Comparison of ENCODE assay signal across 27 mouse cellular contexts in genomic region chr14:22548286-22548685, GRCm38 (mm10).
DNase-seq lines count a peak whose midpoint lies in the region; ATAC-seq and TF ChIP-seq lines count a peak whose summit lies in the region.
"Had no signal": no experiment of that assay in that cellular context is flagged by ENCODE, and none has a peak within 500 bp of the region (broad histone marks: within the 10 kb centered on the region; RNA-seq: fewer than 3 reads in every experiment).

No protein-coding gene starts in this region.

- peaks cover 39% of the 10 kb centered on the region for H3K4me1 ChIP-seq in hindbrain, embryonic 10.5 days (replicated peaks)
- H3K4me1 ChIP-seq in hindbrain, embryonic 13.5 days (replicated peaks) = peaks cover 17% of the 10 kb centered on the region
- H3K4me1 ChIP-seq in midbrain, embryonic 11.5 days (ENCODE audit: control insufficient read depth, insufficient read depth, low read length) = peaks cover 28% of the 10 kb centered on the region
- H3K4me1 ChIP-seq in midbrain, embryonic 13.5 days (replicated peaks) = peaks cover 29% of the 10 kb centered on the region
- peaks cover 2 to 4% of the 10 kb centered on the region in 2 experiments; a peak in 3 of 4 replicates for H3K4me1 ChIP-seq in MEL (ENCODE audit: control insufficient read depth in 1 of 2, insufficient read depth in 2 of 2, low read length in 2 of 2)

- WGBS in hindbrain, embryonic 10.5 days = 47% methylated on average over 2 of the region's 2 CpGs
- WGBS in hindbrain, embryonic 13.5 days = 32% methylated on average over 2 of the region's 2 CpGs
- WGBS in midbrain, embryonic 11.5 days = 25% methylated on average over 2 of the region's 2 CpGs
- 11% methylated on average over 2 of the region's 2 CpGs for WGBS in midbrain, embryonic 13.5 days

- H3K9me3 ChIP-seq in hindbrain, embryonic 10.5 days = no peaks in the 10 kb centered on the region
- H3K9me3 ChIP-seq in hindbrain, embryonic 13.5 days = no peaks in the 10 kb centered on the region
- H3K9me3 ChIP-seq in midbrain, embryonic 11.5 days (ENCODE audit: control insufficient read depth, low read length) = no peaks in the 10 kb centered on the region
- no peaks in the 10 kb centered on the region for H3K9me3 ChIP-seq in midbrain, embryonic 13.5 days
- H3K9me3 ChIP-seq in MEL (replicated peaks; ENCODE audit: insufficient read depth, low read length) = no peaks in the 10 kb centered on the region
- H3K9me3 ChIP-seq: embryonic facial prominence, embryonic 13.5 days; embryonic facial prominence, embryonic 15.5 days; forebrain, embryonic 10.5 days; forebrain, embryonic 12.5 days had no signal

- no peaks in the 10 kb centered on the region for H3K36me3 ChIP-seq in hindbrain, embryonic 10.5 days
- H3K36me3 ChIP-seq in hindbrain, embryonic 13.5 days = no peaks in the 10 kb centered on the region
- H3K36me3 ChIP-seq in midbrain, embryonic 11.5 days (ENCODE audit: control insufficient read depth, insufficient read depth, low read length) = no peaks in the 10 kb centered on the region
- no peaks in the 10 kb centered on the region for H3K36me3 ChIP-seq in midbrain, embryonic 13.5 days
- H3K36me3 ChIP-seq in MEL (ENCODE audit: control insufficient read depth in 1 of 2, insufficient read depth in 2 of 2, low read length in 2 of 2) = peaks cover 0 to 4% of the 10 kb centered on the region in 2 experiments; a peak in 2 of 4 replicates
- H3K36me3 ChIP-seq: embryonic facial prominence, embryonic 13.5 days; embryonic facial prominence, embryonic 15.5 days; forebrain, embryonic 10.5 days; forebrain, embryonic 12.5 days; G1E had no signal

- 0 out of 2 replicates have a peak overlapping the region, but pooled peaks have one; percentile 1 for H3K27ac ChIP-seq in hindbrain, embryonic 10.5 days
- H3K27ac ChIP-seq in hindbrain, embryonic 13.5 days = no peak overlapping the region
- no peak overlapping the region for H3K27ac ChIP-seq in midbrain, embryonic 11.5 days (ENCODE audit: low read depth, low read length)
- H3K27ac ChIP-seq in midbrain, embryonic 13.5 days = no peak overlapping the region
- H3K27ac ChIP-seq in MEL (ENCODE audit: control insufficient read depth, low read depth, low read length) = no peak overlapping the region
- H3K27ac ChIP-seq: forebrain, embryonic 10.5 days; forebrain, embryonic 12.5 days had no signal

- TF ChIP-seq RAD21 in MEL (IDR thresholded peaks at IDR 0.05; ENCODE audit: low read depth, low read length) = no peak

- TF ChIP-seq POLR2A in MEL (IDR thresholded peaks at IDR 0.05; ENCODE audit: control insufficient read depth in 1 of 2, insufficient read depth in 1 of 2, low read depth in 1 of 2, low read length in 2 of 2, poor library complexity in 1 of 2) = no peak

- no peak overlapping the region for H3K9ac ChIP-seq in hindbrain, embryonic 13.5 days
- no peak overlapping the region for H3K9ac ChIP-seq in midbrain, embryonic 11.5 days (ENCODE audit: low read length)
- H3K9ac ChIP-seq in midbrain, embryonic 13.5 days (replicated peaks) = no peak overlapping the region
- no peak overlapping the region for H3K9ac ChIP-seq in MEL (ENCODE audit: control insufficient read depth, low read depth, low read length, poor library complexity, severe bottlenecking)
- H3K9ac ChIP-seq: embryonic facial prominence, embryonic 13.5 days; embryonic facial prominence, embryonic 15.5 days; forebrain, embryonic 12.5 days had no signal

- no peak for TF ChIP-seq CTCF in MEL (IDR thresholded peaks at IDR 0.05 in 2 of 3, conservative IDR thresholded peaks at IDR 0.05 in 1 of 3; ENCODE audit: control insufficient read depth in 1 of 3, insufficient read depth in 1 of 3, low read depth in 2 of 3, low read length in 3 of 3, poor library complexity in 1 of 3, severe bottlenecking in 1 of 3)

- H3K27me3 ChIP-seq in hindbrain, embryonic 10.5 days (ENCODE audit: insufficient read depth, poor library complexity, severe bottlenecking) = 0 out of 2 replicates have a peak, but pooled peaks cover 9% of the 10 kb centered on the region
- no peaks in the 10 kb centered on the region for H3K27me3 ChIP-seq in hindbrain, embryonic 13.5 days
- H3K27me3 ChIP-seq in midbrain, embryonic 11.5 days (ENCODE audit: control insufficient read depth, insufficient read depth, low read length) = no peaks in the 10 kb centered on the region; the same call in 1 of the 2 replicates
- H3K27me3 ChIP-seq in midbrain, embryonic 13.5 days = peaks cover 4% of the 10 kb centered on the region
- H3K27me3 ChIP-seq in MEL (ENCODE audit: control insufficient read depth in 1 of 2, insufficient read depth in 2 of 2, low read length in 2 of 2) = no peaks in the 10 kb centered on the region
- H3K27me3 ChIP-seq: CH12.LX; embryonic facial prominence, embryonic 13.5 days; embryonic facial prominence, embryonic 15.5 days had no signal

- no peak overlapping the region for H3K4me3 ChIP-seq in hindbrain, embryonic 10.5 days
- no peak overlapping the region for H3K4me3 ChIP-seq in hindbrain, embryonic 13.5 days
- H3K4me3 ChIP-seq in midbrain, embryonic 11.5 days (ENCODE audit: low read depth, low read length) = no peak overlapping the region
- no peak overlapping the region for H3K4me3 ChIP-seq in midbrain, embryonic 13.5 days (replicated peaks)
- no peak overlapping the region for H3K4me3 ChIP-seq in MEL (ENCODE audit: control insufficient read depth in 1 of 2, insufficient read depth in 1 of 2, low read depth in 2 of 2, low read length in 2 of 2)
- H3K4me3 ChIP-seq: embryonic facial prominence, embryonic 13.5 days; embryonic facial prominence, embryonic 15.5 days; erythroblast, embryonic 14.5 days; forebrain, embryonic 10.5 days; forebrain, embryonic 12.5 days had no signal

- ATAC-seq in hindbrain, embryonic 13.5 days (ENCODE audit: low FRiP score) = no peak
- ATAC-seq in midbrain, embryonic 11.5 days (ENCODE audit: low FRiP score) = no peak
- ATAC-seq in midbrain, embryonic 13.5 days = no peak
- ATAC-seq: CD4-positive, CD25-positive, alpha-beta regulatory T cell, adult 4 months; forebrain, embryonic 14.5 days; forebrain, embryonic 16.5 days had no signal

- no peak for DNase-seq in hindbrain, embryonic 10.5 days (ENCODE audit: low spot score)
- peak; percentile 85 for DNase-seq in midbrain, embryonic 11.5 days (ENCODE audit: low spot score, missing footprints)
- peak; percentile 57 for DNase-seq in MEL (ENCODE audit: low read depth, low spot score)
- DNase-seq in thymus, postnatal 0 days (ENCODE audit: low spot score) = no peak
- DNase-seq: adrenal gland, adult 2 months; adrenal gland, postnatal 10 days; adrenal gland, postnatal 25 days; B cell, adult 2 months; cerebellum, adult 11 months; cerebellum, adult 18-20 months; cerebellum, adult 8-10 months; cerebellum, adult 9-11 months; cerebellum, postnatal 14 days; cerebellum, postnatal 36 days; embryo, embryonic 11 days had no signal

- no peak for TF ChIP-seq EP300 in MEL (IDR thresholded peaks at IDR 0.05; ENCODE audit: low read depth in 1 of 2, low read length in 2 of 2)

- no peak overlapping the region for H3K4me2 ChIP-seq in hindbrain, embryonic 13.5 days
- no peak overlapping the region for H3K4me2 ChIP-seq in midbrain, embryonic 11.5 days
- H3K4me2 ChIP-seq in midbrain, embryonic 13.5 days (replicated peaks) = no peak overlapping the region
- H3K4me2 ChIP-seq: embryonic facial prominence, embryonic 13.5 days; embryonic facial prominence, embryonic 15.5 days; forebrain, embryonic 12.5 days had no signal

- no peaks in the 10 kb centered on the region for H3K79me2 ChIP-seq in MEL (ENCODE audit: control insufficient read depth, insufficient read depth, low read length, poor library complexity)

TF ChIP-seq in MEL, 35 proteins besides CTCF, POLR2A, EP300 and RAD21:
- TF ChIP-seq ETS1 (IDR thresholded peaks at IDR 0.05; ENCODE audit: low read depth, low read length) = no peak
- no peak for TF ChIP-seq ZNF384 (IDR thresholded peaks at IDR 0.05; ENCODE audit: low read depth, low read length)
- 0 out of 2 replicates have a peak, but pooled peaks have one; percentile 15 for TF ChIP-seq GATA1 (IDR thresholded peaks at IDR 0.05; ENCODE audit: low read depth, low read length)

Comparison
In these comparisons a context has a peak if more than half of its experiments do, and no peak if none do; other contexts are left out.
1. DNase-seq: peak in midbrain, embryonic 11.5 days (single experiment) and MEL (single experiment); none in hindbrain, embryonic 10.5 days (single experiment) and thymus, postnatal 0 days (single experiment).